Mouse (Mus musculus) limb, embryonic 15.5 days (tissue): Measurements from ENCODE around the gene Pou2f3. TPM values are rescaled to one million over a fixed set of nuclear protein-coding genes. Genes with fewer than 3 reads are reported as not detected.
"Not testable (repeated sequence)": the region's sequence is repeated elsewhere in the genome, so short reads cannot be mapped to it uniquely, and the experiment has no call there.

ENCODE experiments used
- ATAC-seq: fragments of 200-750 bp; cut with Nextera tagmentation; 2 replicates; pipeline ENCODE4 v1.8.0; 2017; ENCODE audit warnings: low read depth, moderate TSS enrichment; ENCODE audit not compliant: insufficient number of reproducible peaks, low FRiP score, low TSS enrichment
- H3K27ac ChIP-seq: fragments of 300-500 bp; sonication (generic); 2 replicates; pipeline ENCODE4 v1.5.1; 2015; ENCODE audit warnings: moderate library complexity, mild to moderate bottlenecking, inconsistent platforms
- H3K27me3 ChIP-seq: fragments of 300-500 bp; sonication (generic); 2 replicates; pipeline ENCODE4 v1.6.1; 2015; ENCODE audit warnings: inconsistent platforms
- H3K36me3 ChIP-seq: fragments of 300-500 bp; sonication (generic); 2 replicates; pipeline ENCODE4 v1.6.1; 2015; ENCODE audit warnings: inconsistent platforms
- H3K4me1 ChIP-seq: fragments of 300-500 bp; sonication (generic); 2 replicates; pipeline ENCODE4 v1.6.1; 2015; ENCODE audit warnings: inconsistent platforms
- H3K4me2 ChIP-seq: fragments of 300-500 bp; sonication (generic); 2 replicates; pipeline ENCODE4 v1.6.1; 2015; ENCODE audit warnings: mild to moderate bottlenecking, inconsistent platforms
- H3K4me3 ChIP-seq: fragments of 300-500 bp; sonication (generic); 2 replicates; pipeline ENCODE4 v1.5.1; 2015; ENCODE audit warnings: mild to moderate bottlenecking, inconsistent platforms
- H3K9ac ChIP-seq: fragments of 300-500 bp; sonication (generic); 2 replicates; pipeline ENCODE4 v1.6.1; 2015; ENCODE audit warnings: inconsistent platforms
- H3K9me3 ChIP-seq: fragments of 300-500 bp; sonication (generic); 2 replicates; pipeline ENCODE4 v1.6.1; 2016; ENCODE audit warnings: inconsistent platforms
- WGBS: fragments of 180-500 bp; shearing (Covaris S2); methylation state at CpG from one replicate; pipeline ENCODE4 v1.1.7; 2015; 5-methylcytosine and 5-hydroxymethylcytosine counted together
- polyA plus RNA-seq: library from polyadenylated mRNA; unstranded; fragments of >200 nt; fragmentation: Nextera tagmentation; extraction: Ambion mirVana; gene quantifications from 2 replicates; pipeline ENCODE4 v1.2.1, GENCODE M21; 2015

Gene Pou2f3
- polyA plus RNA-seq, 1 experiment from 2014 or later = 11.8 TPM

GRCm38 (mm10) chr9:43121948-43122347 lies 88.2 kb downstream of the Pou2f3 start:
- 90% methylated on average over 2 of the region's 2 CpGs for WGBS
- not testable (repeated sequence) for ATAC-seq, H3K9ac ChIP-seq, H3K27ac ChIP-seq, H3K27me3 ChIP-seq, H3K4me3 ChIP-seq, H3K4me1 ChIP-seq, H3K4me2 ChIP-seq, H3K9me3 ChIP-seq, H3K36me3 ChIP-seq

- no peak for ATAC-seq
These were observed 93.2 kb downstream of the Pou2f3 start for GRCm38 (mm10) chr9:43116997-43117336.

GRCm38 (mm10) chr9:43116134-43116996 lies 93.8 kb downstream of the Pou2f3 start, which contains the start of gene Tmem136:
Gene Tmem136, minus strand, starts transcription at chr9:43116570.
- H3K9me3 ChIP-seq = no peaks in the 10 kb centered on the region
- peak within 1 kb of the TSS; percentile 83 for H3K4me2 ChIP-seq
- H3K36me3 ChIP-seq = peaks cover under 1% of the 10 kb centered on the region; the same call in 1 of the 2 replicates
- ATAC-seq = peak; percentile 79; the same call in 1 of the 2 replicates
- H3K27me3 ChIP-seq = no peaks in the 10 kb centered on the region
- WGBS = 5% methylated on average over 55 of the region's 55 CpGs
- 0 out of 2 replicates have a peak, but pooled peaks cover 5% of the 10 kb centered on the region for H3K4me1 ChIP-seq
- H3K9ac ChIP-seq = peak within 1 kb of the TSS; percentile 77
- H3K27ac ChIP-seq = no peak within 1 kb of the TSS
- H3K4me3 ChIP-seq = peak within 1 kb of the TSS; percentile 64

More at GRCm38 (mm10) chr9:43116997-43117336, 93.2 kb downstream of the Pou2f3 start:
- Histone ChIP-seq H3K36me3 (no peaks in the 10 kb centered on the region), H3K4me2 (no peak overlapping the region), H3K27ac (no peak overlapping the region), H3K27me3 (no peaks in the 10 kb centered on the region), H3K4me1 (0 out of 2 replicates have a peak, but pooled peaks cover 5% of the 10 kb centered on the region), H3K9me3 (no peaks in the 10 kb centered on the region), H3K9ac (no peak overlapping the region), H3K4me3 (no peak overlapping the region)
- WGBS = 78% methylated on average over 6 of the region's 6 CpGs

- Histone ChIP-seq H3K4me1 (0 out of 2 replicates have a peak, but pooled peaks cover 5% of the 10 kb centered on the region), H3K4me2 (peak overlapping the region; percentile 83), H3K36me3 (peaks cover 8% of the 10 kb centered on the region), H3K9me3 (no peaks in the 10 kb centered on the region), H3K9ac (peak overlapping the region; percentile 77), H3K27me3 (no peaks in the 10 kb centered on the region), H3K27ac (no peak overlapping the region), H3K4me3 (peak overlapping the region; percentile 64)
- 35% methylated on average over 12 of the region's 12 CpGs for WGBS
- ATAC-seq = no peak
These were observed 94.6 kb downstream of the Pou2f3 start for GRCm38 (mm10) chr9:43115431-43116133.

- 91% methylated on average over 4 of the region's 4 CpGs for WGBS
These were observed 95.3 kb downstream of the Pou2f3 start for GRCm38 (mm10) chr9:43114833-43115232.

GRCm38 (mm10) chr9:43110286-43110980 lies 99.7 kb downstream of the Pou2f3 start:
- Histone ChIP-seq H3K9ac (no peak overlapping the region), H3K9me3 (no peaks in the 10 kb centered on the region), H3K36me3 (peaks cover 10% of the 10 kb centered on the region), H3K4me3 (no peak overlapping the region), H3K27me3 (no peaks in the 10 kb centered on the region), H3K4me2 (no peak overlapping the region), H3K27ac (no peak overlapping the region), H3K4me1 (peaks cover 11% of the 10 kb centered on the region)
- 81% methylated on average over 8 of the region's 8 CpGs for WGBS
- no peak for ATAC-seq

More at GRCm38 (mm10) chr9:43114833-43115232, 95.3 kb downstream of the Pou2f3 start:
- Histone ChIP-seq H3K27ac (no peak overlapping the region), H3K4me2 (no peak overlapping the region), H3K4me3 (no peak overlapping the region), H3K27me3 (no peaks in the 10 kb centered on the region), H3K9ac (no peak overlapping the region), H3K36me3 (peaks cover 10% of the 10 kb centered on the region), H3K9me3 (no peaks in the 10 kb centered on the region), H3K4me1 (0 out of 2 replicates have a peak, but pooled peaks cover 5% of the 10 kb centered on the region)
- no peak for ATAC-seq

- Histone ChIP-seq H3K36me3 (peaks cover 10% of the 10 kb centered on the region), H3K4me3 (no peak overlapping the region), H3K27me3 (no peaks in the 10 kb centered on the region), H3K4me1 (peaks cover 11% of the 10 kb centered on the region), H3K27ac (no peak overlapping the region), H3K4me2 (no peak overlapping the region), H3K9me3 (no peaks in the 10 kb centered on the region), H3K9ac (no peak overlapping the region)
- no peak for ATAC-seq
- 86% methylated on average over 7 of the region's 7 CpGs for WGBS
These were observed 101.0 kb downstream of the Pou2f3 start for GRCm38 (mm10) chr9:43109125-43109524.

- Histone ChIP-seq H3K27me3 (no peaks in the 10 kb centered on the region), H3K4me3 (no peak overlapping the region), H3K9me3 (no peaks in the 10 kb centered on the region), H3K9ac (no peak overlapping the region), H3K36me3 (peaks cover 10% of the 10 kb centered on the region), H3K4me1 (peaks cover 15% of the 10 kb centered on the region), H3K4me2 (no peak overlapping the region), H3K27ac (no peak overlapping the region)
- 89% methylated on average over 3 of the region's 3 CpGs for WGBS
- ATAC-seq = no peak
These were observed 101.4 kb downstream of the Pou2f3 start for GRCm38 (mm10) chr9:43108721-43109120.

- H3K27ac ChIP-seq = no peak overlapping the region
- no peaks in the 10 kb centered on the region for H3K9me3 ChIP-seq
- H3K4me3 ChIP-seq = no peak overlapping the region
- H3K4me1 ChIP-seq = peaks cover 20% of the 10 kb centered on the region
- no peak overlapping the region for H3K4me2 ChIP-seq
- WGBS = 72% methylated on average over 1 of the region's 1 CpGs
- no peak overlapping the region for H3K9ac ChIP-seq
- ATAC-seq = no peak
- H3K36me3 ChIP-seq = peaks cover 10% of the 10 kb centered on the region
- no peaks in the 10 kb centered on the region for H3K27me3 ChIP-seq
These were observed 102.1 kb downstream of the Pou2f3 start for GRCm38 (mm10) chr9:43108081-43108480.

GRCm38 (mm10) chr9:43107555-43107954 lies 102.6 kb downstream of the Pou2f3 start:
- H3K4me1 ChIP-seq = peaks cover 25% of the 10 kb centered on the region
- H3K36me3 ChIP-seq = peaks cover 10% of the 10 kb centered on the region
- H3K9ac ChIP-seq = no peak overlapping the region
- ATAC-seq = no peak
- WGBS = 46% methylated on average over 5 of the region's 5 CpGs
- H3K4me2 ChIP-seq = peak overlapping the region; percentile 81; the same call in 1 of the 2 replicates
- no peaks in the 10 kb centered on the region for H3K9me3 ChIP-seq
- peak overlapping the region; percentile 28 for H3K27ac ChIP-seq
- no peak overlapping the region for H3K4me3 ChIP-seq
- H3K27me3 ChIP-seq = no peaks in the 10 kb centered on the region

- Histone ChIP-seq H3K4me2 (peak within 1 kb of the TSS; percentile 81), H3K36me3 (peaks cover 10% of the 10 kb centered on the region), H3K4me1 (peaks cover 26% of the 10 kb centered on the region), H3K9ac (peak within 1 kb of the TSS; percentile 90), H3K4me3 (peak within 1 kb of the TSS; percentile 89), H3K27ac (peak within 1 kb of the TSS; percentile 96), H3K9me3 (no peaks in the 10 kb centered on the region), H3K27me3 (no peaks in the 10 kb centered on the region)
- WGBS = 19% methylated on average over 10 of the region's 10 CpGs
- no peak for ATAC-seq
These were observed 103.0 kb downstream of the Pou2f3 start, which contains the start of gene Arhgef12 for GRCm38 (mm10) chr9:43107187-43107517. Gene Arhgef12, minus strand, starts transcription at chr9:43107239.
